Mouse (Mus musculus) cortical plate, adult 2 months (tissue): Measurements from ENCODE around the gene Mvp.

Source experiments
- CTCF ChIP-seq: fragments of 200-500 bp; IDR thresholded peaks from 2 replicates; pipeline ENCODE4 v1.5.1; 2011; ENCODE audit warnings: mild to moderate bottlenecking, control low read depth, low read length; ENCODE audit not compliant: insufficient read depth; ENCODE audit errors: extremely low read depth
- POLR2A ChIP-seq: fragments of 200-500 bp; IDR thresholded peaks from 2 replicates; pipeline ENCODE4 v1.6.1; 2011; ENCODE audit warnings: mild to moderate bottlenecking, low read length, control low read depth; ENCODE audit not compliant: insufficient read depth; ENCODE audit errors: extremely low read depth

DNA sequence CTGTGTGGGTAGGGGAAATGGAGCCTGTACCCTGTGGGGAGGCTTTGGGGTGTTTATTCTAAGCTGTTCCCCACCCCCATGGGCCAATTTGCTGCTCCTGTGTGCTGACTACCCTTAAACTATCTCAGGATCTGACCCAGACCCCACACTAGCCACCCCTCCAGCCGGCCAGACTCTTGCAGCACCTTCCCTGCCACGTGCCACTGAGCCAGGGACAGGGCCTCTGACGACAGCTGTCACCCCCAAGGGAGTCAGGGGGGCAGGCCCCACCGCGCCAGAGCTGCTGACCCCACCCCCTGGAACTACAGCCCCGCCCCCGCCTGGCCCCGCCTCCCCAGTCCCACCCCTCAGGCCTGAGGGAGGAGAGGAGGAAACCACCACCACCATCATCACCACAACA, 61.8 kb downstream of the Mvp start:
- TF ChIP-seq CTCF, result no peak
- no peak for TF ChIP-seq POLR2A
